Mouse (Mus musculus) embryonic fibroblast, embryonic 13.5 days (primary cell): ENCODE data around the gene Tubgcp6.

Source experiments
- CTCF ChIP-seq: IDR thresholded peaks from 2 replicates; pipeline ENCODE4 v1.5.1; 2011; ENCODE audit warnings: mild to moderate bottlenecking, control low read depth, low read length, moderate library complexity, borderline replicate concordance; ENCODE audit not compliant: insufficient read depth
- POLR2A ChIP-seq: IDR thresholded peaks from 2 replicates; pipeline ENCODE4 v1.6.1; 2011; ENCODE audit warnings: low read depth, mild to moderate bottlenecking, control low read depth, low read length, moderate library complexity

DNA sequence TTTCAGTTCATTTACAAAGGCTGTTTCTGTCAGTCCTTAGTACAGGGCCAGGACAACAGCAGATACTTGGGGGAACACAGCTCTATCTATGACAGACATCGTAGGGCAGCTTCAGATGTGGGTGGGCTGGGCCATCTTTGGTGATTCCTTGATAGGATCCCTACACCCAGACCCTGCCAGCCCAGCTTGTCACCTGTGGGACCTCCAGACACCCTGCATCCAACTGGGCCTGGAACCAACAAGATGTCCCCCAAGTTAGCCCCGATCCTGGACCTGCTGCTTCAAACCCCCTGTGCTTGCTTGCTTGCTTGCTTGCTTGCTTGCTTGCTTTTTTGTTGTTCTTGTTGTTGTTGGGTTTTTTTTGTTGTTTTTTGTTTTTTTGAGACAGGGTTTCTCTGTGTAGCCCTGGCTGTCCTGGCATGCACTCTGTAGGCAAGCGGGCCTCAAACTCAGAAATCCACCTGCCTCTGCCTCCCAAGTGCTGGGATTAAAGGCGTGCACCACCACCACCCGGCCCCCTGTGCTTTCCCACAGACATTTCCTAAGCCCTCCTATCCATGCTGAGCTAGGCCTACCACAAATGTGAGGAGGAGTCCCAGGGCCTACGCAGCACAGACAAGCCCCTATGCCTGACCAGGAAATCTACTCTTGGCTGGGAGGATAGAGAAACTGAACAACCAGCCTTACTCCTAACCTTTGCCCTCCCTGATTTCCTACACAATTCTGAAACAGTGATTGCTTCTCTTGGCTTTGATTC is 61.0 kb downstream of the Tubgcp6 start:
- TF ChIP-seq POLR2A (no peak), CTCF (no peak)
